Mouse (Mus musculus): Measurements from ENCODE around the gene Ifi211. TPM values are rescaled to one million over a fixed set of nuclear protein-coding genes. Genes with fewer than 3 reads are reported as not detected.
"Not testable (repeated sequence)": the region's sequence is repeated elsewhere in the genome, so short reads cannot be mapped to it uniquely, and the experiment has no call there.

Gene Ifi211
- total RNA-seq (2021), result 1 to 10 TPM; 3.1 to 3.7 TPM
- long read RNA-seq, experiment 1, partial matches to known transcripts, result 0 of 2 reads
- long read RNA-seq, experiment 1, other reads (novel, unspliced or antisense), result 0 of 2 reads
- long read RNA-seq, experiment 2, partial matches to known transcripts, result 0 of 2 reads
- long read RNA-seq, experiment 2, other reads (novel, unspliced or antisense), result 0 of 2 reads

- peak; percentile 59 to 85 for DNase-seq
Observed at GRCm38 (mm10) chr1:173912548-173913255, at the start of gene Ifi211. TSS of gene Ifi211 (minus strand) at chr1:173913046.

GRCm38 (mm10) chr1:173961491-173961890, 48.6 kb upstream of the Ifi211 start:
- peak in 1 of 2 experiments; percentile 36 for DNase-seq

- DNase-seq, result not testable (repeated sequence)
Observed at GRCm38 (mm10) chr1:173959998-173960397, 47.2 kb upstream of the Ifi211 start.

- not testable (repeated sequence) for DNase-seq
Observed at GRCm38 (mm10) chr1:173955839-173956527, 43.1 kb upstream of the Ifi211 start.

GRCm38 (mm10) chr1:173955071-173955796, 42.4 kb upstream of the Ifi211 start:
- no peak for DNase-seq

- DNase-seq, result no peak
Observed at GRCm38 (mm10) chr1:173953563-173953962, 40.7 kb upstream of the Ifi211 start.

- not testable (repeated sequence) for DNase-seq
Observed at GRCm38 (mm10) chr1:173949044-173949443, 36.2 kb upstream of the Ifi211 start.

GRCm38 (mm10) chr1:173942780-173943066, 29.9 kb upstream of the Ifi211 start:
- DNase-seq, result peak; percentile 8 to 41

- DNase-seq, result peak; percentile 21 to 30
Observed at GRCm38 (mm10) chr1:173941924-173942779, 29.3 kb upstream of the Ifi211 start, which contains the start of the genes Mndal and Ifi203. TSS of gene Mndal (minus strand) at chr1:173942491. TSS of gene Ifi203 (minus strand) at chr1:173942672.

- DNase-seq, result not testable (repeated sequence)
Observed at GRCm38 (mm10) chr1:173941522-173941921, 28.7 kb upstream of the Ifi211 start.

- DNase-seq, result not testable (repeated sequence)
Observed at GRCm38 (mm10) chr1:173919279-173919678, 6.4 kb upstream of the Ifi211 start.

- no peak for DNase-seq
Observed at GRCm38 (mm10) chr1:173914559-173914958, 1.7 kb upstream of the Ifi211 start.

GRCm38 (mm10) chr1:173913256-173913791, 478 bp upstream of the Ifi211 start:
- DNase-seq, result peak in 1 of 2 experiments; percentile 42

- DNase-seq, result peak in 1 of 2 experiments; percentile 13
Observed at GRCm38 (mm10) chr1:173911808-173912464, 910 bp downstream of the Ifi211 start.

GRCm38 (mm10) chr1:173908390-173908789, 4.5 kb downstream of the Ifi211 start:
- not testable (repeated sequence) for DNase-seq

- DNase-seq, result not testable (repeated sequence)
Observed at GRCm38 (mm10) chr1:173905885-173906284, 7.0 kb downstream of the Ifi211 start.

GRCm38 (mm10) chr1:173889741-173890140, 23.1 kb downstream of the Ifi211 start:
- not testable (repeated sequence) for DNase-seq

- not testable (repeated sequence) for DNase-seq
Observed at GRCm38 (mm10) chr1:173887026-173887787, 25.6 kb downstream of the Ifi211 start.

- DNase-seq, result peak; percentile 61 to 68
Observed at GRCm38 (mm10) chr1:173880004-173880666, 32.7 kb downstream of the Ifi211 start.
